ENCODE assay signal across 9 mouse cellular contexts in genomic region chr8:94773700-94774171, GRCm38 (mm10). TPM values are rescaled to one million over a fixed set of nuclear protein-coding genes. Genes with fewer than 3 reads are reported as not detected.
DNase-seq lines count a peak whose midpoint lies in the region; ATAC-seq and TF ChIP-seq lines count a peak whose summit lies in the region.
"Had no signal": no experiment of that assay in that cellular context is flagged by ENCODE, and none has a peak within 500 bp of the region (broad histone marks: within the 10 kb centered on the region; RNA-seq: fewer than 3 reads in every experiment).

No protein-coding gene starts in this region.

- H3K9me3 ChIP-seq in stomach, embryonic 14.5 days (ENCODE audit: control insufficient read depth, low read depth, low read length), result no peaks in the 10 kb centered on the region
- H3K9me3 ChIP-seq in stomach, postnatal 0 days (ENCODE audit: control insufficient read depth, low read length), result no peaks in the 10 kb centered on the region
- H3K9me3 ChIP-seq in hindbrain, embryonic 10.5 days, result no peaks in the 10 kb centered on the region
- H3K9me3 ChIP-seq in limb, embryonic 12.5 days, result no peaks in the 10 kb centered on the region
- no peaks in the 10 kb centered on the region for H3K9me3 ChIP-seq in stomach, embryonic 16.5 days (replicated peaks; ENCODE audit: control insufficient read depth, low read length)
- no peaks in the 10 kb centered on the region for H3K9me3 ChIP-seq in liver, embryonic 11.5 days (ENCODE audit: control insufficient read depth, low read length)
- H3K9me3 ChIP-seq: liver, embryonic 13.5 days had no signal

- no peak overlapping the region for H3K9ac ChIP-seq in stomach, embryonic 14.5 days (replicated peaks; ENCODE audit: low read depth, low read length)
- no peak overlapping the region for H3K9ac ChIP-seq in stomach, postnatal 0 days (ENCODE audit: low read length)
- no peak overlapping the region for H3K9ac ChIP-seq in limb, embryonic 12.5 days (replicated peaks)
- no peak overlapping the region for H3K9ac ChIP-seq in stomach, embryonic 16.5 days (ENCODE audit: low read length)
- no peak overlapping the region for H3K9ac ChIP-seq in liver, embryonic 11.5 days (ENCODE audit: low read depth, low read length)
- H3K9ac ChIP-seq: liver, embryonic 13.5 days had no signal

- TF ChIP-seq EP300 in stomach, postnatal 0 days (optimal IDR thresholded peaks at IDR 0.05), result no peak

- peak overlapping the region; percentile 18; the same call in 1 of the 2 replicates for H3K4me2 ChIP-seq in stomach, embryonic 14.5 days (replicated peaks; ENCODE audit: low read depth, low read length)
- no peak overlapping the region for H3K4me2 ChIP-seq in stomach, postnatal 0 days (replicated peaks; ENCODE audit: low read depth)
- peak overlapping the region; percentile 94 for H3K4me2 ChIP-seq in limb, embryonic 12.5 days
- peak overlapping the region; percentile 25; the same call in 1 of the 2 replicates for H3K4me2 ChIP-seq in stomach, embryonic 16.5 days (ENCODE audit: low read depth, low read length)
- H3K4me2 ChIP-seq in liver, embryonic 11.5 days, result no peak overlapping the region
- H3K4me2 ChIP-seq: liver, embryonic 13.5 days had no signal

- no peak for DNase-seq in stomach, postnatal 0 days (ENCODE audit: low spot score)
- peak; percentile 17 for DNase-seq in hindbrain, embryonic 10.5 days (ENCODE audit: low spot score)
- no peak for DNase-seq in gastrocnemius, postnatal 36 days
- DNase-seq in liver, embryonic 11.5 days (ENCODE audit: low spot score), result no peak
- DNase-seq: liver, embryonic 13.5 days had no signal

- ATAC-seq in stomach, embryonic 14.5 days (ENCODE audit: insufficient number of reproducible peaks, insufficient read depth, low FRiP score, low read depth), result no peak
- ATAC-seq in stomach, postnatal 0 days (ENCODE audit: low FRiP score, low TSS enrichment), result no peak
- ATAC-seq in limb, embryonic 12.5 days (ENCODE audit: insufficient number of reproducible peaks, insufficient read depth, low FRiP score, low TSS enrichment, low read depth), result no peak
- ATAC-seq in stomach, embryonic 16.5 days (ENCODE audit: insufficient read depth, low FRiP score), result no peak
- no peak for ATAC-seq in CD4-positive, CD25-positive, alpha-beta regulatory T cell, adult 4 months
- ATAC-seq in liver, embryonic 11.5 days (replicated peaks; ENCODE audit: low FRiP score), result no peak

- H3K27me3 ChIP-seq in stomach, embryonic 14.5 days (ENCODE audit: control insufficient read depth, insufficient read depth, low read length), result peaks cover 16% of the 10 kb centered on the region
- no peaks in the 10 kb centered on the region for H3K27me3 ChIP-seq in stomach, postnatal 0 days (ENCODE audit: control insufficient read depth, insufficient read depth, low read length)
- peaks cover 68% of the 10 kb centered on the region for H3K27me3 ChIP-seq in hindbrain, embryonic 10.5 days (ENCODE audit: insufficient read depth, poor library complexity, severe bottlenecking)
- H3K27me3 ChIP-seq in limb, embryonic 12.5 days, result peaks cover 58% of the 10 kb centered on the region
- peaks cover 13% of the 10 kb centered on the region for H3K27me3 ChIP-seq in stomach, embryonic 16.5 days (ENCODE audit: control insufficient read depth, insufficient read depth, low read length)
- peaks cover 58% of the 10 kb centered on the region for H3K27me3 ChIP-seq in liver, embryonic 11.5 days (replicated peaks; ENCODE audit: control insufficient read depth, insufficient read depth, low read length)

- H3K4me1 ChIP-seq in stomach, embryonic 14.5 days (ENCODE audit: control insufficient read depth, insufficient read depth, low read length), result peaks cover 16% of the 10 kb centered on the region
- peaks cover 10% of the 10 kb centered on the region for H3K4me1 ChIP-seq in stomach, postnatal 0 days (replicated peaks; ENCODE audit: control insufficient read depth, insufficient read depth)
- H3K4me1 ChIP-seq in hindbrain, embryonic 10.5 days (replicated peaks), result peaks cover 46% of the 10 kb centered on the region
- H3K4me1 ChIP-seq in limb, embryonic 12.5 days (replicated peaks), result peaks cover 44% of the 10 kb centered on the region
- H3K4me1 ChIP-seq in stomach, embryonic 16.5 days (ENCODE audit: control insufficient read depth, insufficient read depth, low read length), result peaks cover 21% of the 10 kb centered on the region
- H3K4me1 ChIP-seq in liver, embryonic 11.5 days (replicated peaks; ENCODE audit: control insufficient read depth, insufficient read depth, low read length), result peaks cover 19% of the 10 kb centered on the region

- 20% methylated on average over 12 of the region's 12 CpGs for WGBS in stomach, embryonic 14.5 days
- WGBS in stomach, postnatal 0 days, result 46% methylated on average over 12 of the region's 12 CpGs
- WGBS in hindbrain, embryonic 10.5 days, result 15% methylated on average over 12 of the region's 12 CpGs
- 14% methylated on average over 12 of the region's 12 CpGs for WGBS in limb, embryonic 12.5 days
- WGBS in stomach, embryonic 16.5 days, result 41% methylated on average over 12 of the region's 12 CpGs
- WGBS in liver, embryonic 11.5 days, result 50% methylated on average over 12 of the region's 12 CpGs

- no peak overlapping the region for H3K4me3 ChIP-seq in stomach, embryonic 14.5 days (ENCODE audit: low read depth, low read length)
- no peak overlapping the region for H3K4me3 ChIP-seq in stomach, postnatal 0 days (ENCODE audit: low read depth, low read length)
- peak overlapping the region; percentile 69 for H3K4me3 ChIP-seq in hindbrain, embryonic 10.5 days
- H3K4me3 ChIP-seq in limb, embryonic 12.5 days (replicated peaks), result no peak overlapping the region
- no peak overlapping the region for H3K4me3 ChIP-seq in stomach, embryonic 16.5 days (replicated peaks; ENCODE audit: low read length)
- no peak overlapping the region for H3K4me3 ChIP-seq in liver, embryonic 11.5 days (ENCODE audit: low read depth, low read length)
- H3K4me3 ChIP-seq: liver, embryonic 13.5 days had no signal

- no peak overlapping the region for H3K27ac ChIP-seq in stomach, embryonic 14.5 days (ENCODE audit: low read length)
- no peak overlapping the region; the same call in 1 of the 2 replicates for H3K27ac ChIP-seq in stomach, postnatal 0 days (replicated peaks)
- no peak overlapping the region; the same call in 1 of the 2 replicates for H3K27ac ChIP-seq in hindbrain, embryonic 10.5 days
- no peak overlapping the region for H3K27ac ChIP-seq in limb, embryonic 12.5 days
- H3K27ac ChIP-seq in stomach, embryonic 16.5 days (ENCODE audit: low read length), result no peak overlapping the region
- H3K27ac ChIP-seq in liver, embryonic 11.5 days (ENCODE audit: low read depth, low read length), result no peak overlapping the region
- H3K27ac ChIP-seq: liver, embryonic 13.5 days had no signal

- no peak for TF ChIP-seq CTCF in stomach, postnatal 0 days (IDR thresholded peaks at IDR 0.05; ENCODE audit: low read depth)

- no peaks in the 10 kb centered on the region for H3K36me3 ChIP-seq in stomach, embryonic 14.5 days (ENCODE audit: control insufficient read depth, insufficient read depth, low read length)
- no peaks in the 10 kb centered on the region for H3K36me3 ChIP-seq in stomach, postnatal 0 days (ENCODE audit: control insufficient read depth, insufficient read depth, low read length)
- no peaks in the 10 kb centered on the region for H3K36me3 ChIP-seq in hindbrain, embryonic 10.5 days
- H3K36me3 ChIP-seq in limb, embryonic 12.5 days, result no peaks in the 10 kb centered on the region
- no peaks in the 10 kb centered on the region for H3K36me3 ChIP-seq in stomach, embryonic 16.5 days (ENCODE audit: control insufficient read depth, insufficient read depth, low read length)
- no peaks in the 10 kb centered on the region for H3K36me3 ChIP-seq in liver, embryonic 11.5 days (ENCODE audit: control insufficient read depth, insufficient read depth, low read length)
- H3K36me3 ChIP-seq: liver, embryonic 13.5 days had no signal

- intact Hi-C loops in gastrocnemius, postnatal 36 days (cut with DNase I), result no loop called here

RNA-seq across cellular contexts. Expression of gene Cx3cl1, which starts 1.9 kb away (rescaled TPM):
- polyA plus RNA-seq in stomach, embryonic 14.5 days (2014; fragmentation: Nextera tagmentation; extraction: Ambion mirVana), result 7.4 and 11.1 TPM in 2 replicates
- 18.0 and 21.9 TPM in 2 replicates for polyA plus RNA-seq in stomach, postnatal 0 days (2015; fragmentation: Nextera tagmentation; extraction: Ambion mirVana)
- polyA plus RNA-seq in hindbrain, embryonic 10.5 days (2016; fragmentation: Nextera tagmentation; extraction: Ambion mirVana), result 12.2 and 13.3 TPM in 2 replicates
- 5.3 and 7.5 TPM in 2 replicates for polyA plus RNA-seq in limb, embryonic 12.5 days (2016; fragmentation: Nextera tagmentation; extraction: Ambion mirVana)
- polyA plus RNA-seq in stomach, embryonic 16.5 days (2015; fragmentation: Nextera tagmentation; extraction: Ambion mirVana), result 11.6 and 16.4 TPM in 2 replicates
- not detected for polyA plus RNA-seq in CD4-positive, CD25-positive, alpha-beta regulatory T cell, adult 4 months (2017; shearing (Covaris generic))
- 1 to 10 TPM in 1 of 2 experiments, under 1 TPM in 1; 0.52 to 1.6 TPM for total RNA-seq in gastrocnemius, postnatal 36 days (2021)
- polyA plus RNA-seq in liver, embryonic 11.5 days (2014; fragmentation: Nextera tagmentation; extraction: Ambion mirVana), result 0.53 and 0.78 TPM in 2 replicates

RNA-seq across cellular contexts. Expression of gene Ccl22, which starts 28.3 kb away (rescaled TPM):
- polyA plus RNA-seq in stomach, embryonic 14.5 days (2014; fragmentation: Nextera tagmentation; extraction: Ambion mirVana), result not detected in 2 replicates
- polyA plus RNA-seq in stomach, postnatal 0 days (2015; fragmentation: Nextera tagmentation; extraction: Ambion mirVana), result 0.06 TPM in 1 of 2 replicates, not detected in the other
- polyA plus RNA-seq in hindbrain, embryonic 10.5 days (2016; fragmentation: Nextera tagmentation; extraction: Ambion mirVana), result not detected in 2 replicates
- polyA plus RNA-seq in limb, embryonic 12.5 days (2016; fragmentation: Nextera tagmentation; extraction: Ambion mirVana), result not detected in 2 replicates
- polyA plus RNA-seq in stomach, embryonic 16.5 days (2015; fragmentation: Nextera tagmentation; extraction: Ambion mirVana), result not detected in 2 replicates
- polyA plus RNA-seq in CD4-positive, CD25-positive, alpha-beta regulatory T cell, adult 4 months (2017; shearing (Covaris generic)), result not detected
- total RNA-seq in gastrocnemius, postnatal 36 days (2021), result not detected
- polyA plus RNA-seq in liver, embryonic 11.5 days (2014; fragmentation: Nextera tagmentation; extraction: Ambion mirVana), result not detected in 2 replicates

RNA-seq across cellular contexts. Expression of gene Ccl17, which starts 36.5 kb away (rescaled TPM):
- polyA plus RNA-seq in stomach, embryonic 14.5 days (2014; fragmentation: Nextera tagmentation; extraction: Ambion mirVana), result 0.56 TPM in 1 of 2 replicates, not detected in the other
- 0.42 and 0.55 TPM in 2 replicates for polyA plus RNA-seq in stomach, postnatal 0 days (2015; fragmentation: Nextera tagmentation; extraction: Ambion mirVana)
- polyA plus RNA-seq in hindbrain, embryonic 10.5 days (2016; fragmentation: Nextera tagmentation; extraction: Ambion mirVana), result not detected in 2 replicates
- not detected in 2 replicates for polyA plus RNA-seq in limb, embryonic 12.5 days (2016; fragmentation: Nextera tagmentation; extraction: Ambion mirVana)
- polyA plus RNA-seq in stomach, embryonic 16.5 days (2015; fragmentation: Nextera tagmentation; extraction: Ambion mirVana), result 0.30 TPM in 1 of 2 replicates, not detected in the other
- not detected for polyA plus RNA-seq in CD4-positive, CD25-positive, alpha-beta regulatory T cell, adult 4 months (2017; shearing (Covaris generic))
- not detected for total RNA-seq in gastrocnemius, postnatal 36 days (2021)
- 0.62 and 1.3 TPM in 2 replicates for polyA plus RNA-seq in liver, embryonic 11.5 days (2014; fragmentation: Nextera tagmentation; extraction: Ambion mirVana)

Comparison
In these comparisons a context has a peak if more than half of its experiments do, and no peak if none do; other contexts are left out.
1. H3K4me2 ChIP-seq: peak in stomach, embryonic 14.5 days (single experiment), limb, embryonic 12.5 days (single experiment) and stomach, embryonic 16.5 days (single experiment); none in stomach, postnatal 0 days (single experiment) and liver, embryonic 11.5 days (single experiment).